Mouse (Mus musculus) adrenal gland (tissue): Measurements from ENCODE around the gene Rnf213.

ENCODE experiments used
- intact Hi-C: fragments of 180-260 bp; cut with DNase I; formaldehyde crosslinking; loops from one replicate; pipeline ENCODE4 v1.15.1; 2025

Rnf213 gene

GRCm38 (mm10) chr11:119514108-119514860, 121.4 kb downstream of the Rnf213 start:
- intact Hi-C loops, result no loop called here

DNA sequence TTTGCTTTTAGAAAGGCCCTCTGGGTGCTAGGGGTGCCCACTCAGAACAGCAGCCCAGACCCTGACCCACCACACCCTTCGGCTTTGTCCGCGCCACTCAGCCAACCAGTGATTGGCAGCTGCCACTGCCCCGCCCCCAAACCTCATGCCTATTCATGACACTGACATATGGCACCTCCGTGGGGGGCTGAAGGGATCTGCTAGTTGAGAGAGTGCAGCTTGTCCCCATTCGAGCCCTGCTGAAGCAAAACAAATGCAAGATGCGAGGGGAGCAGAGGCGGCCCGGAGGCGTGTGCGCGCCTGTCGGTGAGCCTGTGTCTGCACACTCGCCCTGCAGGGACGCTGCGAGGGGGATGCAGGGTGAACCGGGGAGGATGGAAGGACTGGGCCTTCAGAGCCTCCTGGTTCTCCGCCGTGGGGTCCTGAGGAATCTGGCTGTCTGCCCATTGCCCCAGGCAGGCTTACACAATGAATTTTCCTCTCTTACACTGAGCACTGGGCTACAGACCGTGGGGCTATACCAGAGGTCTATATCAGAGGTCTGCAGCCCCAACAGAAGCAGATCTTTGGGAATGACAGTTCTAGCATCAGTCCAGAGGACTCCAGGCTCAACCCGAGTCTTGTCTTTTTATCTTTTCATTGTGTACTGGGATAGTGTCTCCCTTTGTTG, 122.2 kb downstream of the Rnf213 start:
- intact Hi-C loops, result no loop called here

- intact Hi-C loops, result no loop called here
Observed at GRCm38 (mm10) chr11:119515823-119516676, 123.2 kb downstream of the Rnf213 start.

- intact Hi-C loops, result no loop called here
Observed at GRCm38 (mm10) chr11:119516677-119517361, 123.9 kb downstream of the Rnf213 start.

DNA sequence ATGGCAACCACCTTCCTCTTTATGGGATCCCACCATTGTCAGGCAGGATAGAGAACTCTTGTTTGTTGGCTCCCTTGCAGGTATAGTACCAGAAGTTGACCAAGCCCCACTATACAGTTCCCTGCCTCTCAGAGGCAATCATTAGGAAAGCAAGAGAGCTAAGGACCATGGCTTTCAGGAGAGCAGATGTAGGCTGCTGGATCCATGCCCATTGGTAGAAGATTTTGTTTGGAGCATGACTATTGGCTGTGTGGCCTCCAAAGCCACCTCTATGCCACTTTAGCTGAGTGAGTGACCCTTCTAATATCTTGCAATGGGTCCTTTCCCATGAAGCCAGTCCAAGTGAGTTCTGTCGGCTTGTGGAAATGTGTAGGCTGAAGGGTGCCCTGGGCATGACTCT, 126.5 kb downstream of the Rnf213 start:
- intact Hi-C loops, result no loop called here

DNA sequence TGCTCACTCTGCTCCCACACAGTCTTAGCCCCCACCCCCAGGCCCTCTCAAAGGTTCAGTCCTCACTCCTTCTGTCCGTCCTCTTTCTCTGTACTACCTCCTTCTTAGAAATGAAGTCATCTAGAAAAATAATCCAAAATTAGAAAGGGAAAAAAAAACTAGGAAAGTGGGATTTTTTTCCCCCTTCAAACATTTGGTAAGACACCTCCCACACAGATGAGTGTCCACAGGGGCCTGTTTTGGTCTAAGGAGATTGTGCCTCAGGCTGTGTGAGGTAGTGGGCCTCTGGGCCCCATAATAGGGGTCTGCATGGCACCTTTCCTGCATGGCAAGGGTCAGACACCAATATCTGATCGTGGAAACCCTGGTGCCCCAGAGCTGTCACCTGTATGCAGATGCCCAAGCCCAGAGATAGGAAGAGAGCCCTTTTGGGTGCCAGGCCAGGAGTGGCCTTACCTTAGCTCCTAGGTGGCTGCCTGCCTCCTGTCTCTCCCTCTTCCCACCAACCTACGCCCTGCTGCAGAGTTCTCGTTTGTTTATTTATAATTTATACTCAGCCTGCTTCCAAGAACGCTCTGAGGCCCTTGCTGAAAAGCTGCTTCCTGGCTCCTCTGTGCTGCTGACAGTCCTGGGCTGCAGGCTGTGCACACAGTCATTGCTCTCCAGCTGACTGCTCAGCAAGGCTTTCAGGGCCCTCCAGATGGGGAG, 127.3 kb downstream of the Rnf213 start:
- intact Hi-C loops, result no loop called here

DNA sequence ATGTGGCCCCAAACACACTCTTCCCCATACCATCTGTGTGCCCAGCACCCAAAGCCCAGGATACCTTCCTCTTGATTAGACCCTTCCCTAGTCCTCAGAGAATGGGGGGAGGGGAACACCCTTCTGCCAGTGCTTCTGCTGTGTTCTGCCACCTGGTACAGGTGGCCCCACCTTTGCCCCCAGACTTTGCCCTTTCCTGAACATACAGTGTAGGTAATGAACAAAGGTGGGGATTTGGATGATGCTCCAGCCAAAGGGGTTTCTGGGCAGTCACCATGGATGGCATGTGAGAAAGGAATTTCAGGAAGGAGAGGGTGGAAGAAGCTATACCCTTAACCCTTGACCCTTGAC, 127.8 kb downstream of the Rnf213 start:
- intact Hi-C loops, result no loop called here

DNA sequence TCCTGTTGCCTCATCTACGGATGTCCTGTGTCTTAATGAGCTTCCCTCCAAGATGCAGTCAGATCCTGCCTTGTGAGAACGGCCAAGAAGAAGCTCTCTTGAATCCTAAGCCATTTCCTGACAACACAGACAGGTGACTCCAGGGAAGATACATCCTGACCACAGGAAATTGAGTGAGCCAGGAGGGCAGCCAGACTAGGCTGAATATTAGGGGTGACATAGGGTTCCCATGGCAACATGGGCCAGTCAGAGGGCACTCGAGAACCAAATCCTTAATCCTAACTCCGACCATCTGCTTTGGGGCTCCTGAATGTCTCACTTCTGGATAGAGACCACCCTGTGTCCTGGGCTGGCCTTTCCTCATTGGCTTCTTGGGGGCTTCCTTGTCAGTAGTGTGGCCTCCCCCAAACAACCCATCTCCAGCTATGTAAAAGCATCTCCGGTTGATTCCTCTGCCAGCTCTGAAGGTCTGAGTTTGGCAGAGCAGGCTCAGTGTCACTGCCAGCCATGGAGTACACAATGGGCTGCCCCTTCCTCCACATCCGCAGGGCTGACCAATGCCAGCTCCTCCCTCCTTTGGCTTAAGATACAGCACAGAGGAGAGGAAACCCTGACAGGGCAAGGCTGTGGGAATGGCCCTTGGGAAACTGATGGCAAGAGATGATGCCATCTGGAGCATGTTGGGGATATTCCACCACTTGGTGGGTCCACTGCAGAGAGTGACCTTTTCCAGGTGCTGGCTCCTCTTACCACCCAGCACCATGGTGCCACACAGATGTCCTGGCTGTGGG, 129.2 kb downstream of the Rnf213 start:
- intact Hi-C loops, result no loop called here

DNA sequence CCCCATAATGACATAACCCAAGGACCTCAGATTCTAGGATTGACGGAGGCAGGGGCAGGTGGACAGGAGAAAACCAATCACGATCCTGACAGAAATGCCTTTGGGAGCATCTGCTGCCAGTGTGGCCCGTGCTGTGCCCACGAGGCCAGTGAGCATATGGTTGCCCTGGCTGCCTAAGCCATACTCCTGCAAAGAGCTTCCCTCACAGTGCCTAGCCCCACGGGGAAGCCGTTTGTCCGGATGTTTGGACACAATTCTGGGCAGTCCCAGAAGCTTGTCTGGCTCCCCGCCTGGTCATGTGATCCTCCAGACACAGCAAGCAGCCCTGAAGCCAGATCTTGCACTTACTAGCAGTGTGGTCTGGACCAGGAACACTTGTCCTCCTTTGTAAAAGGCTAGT, 129.9 kb downstream of the Rnf213 start:
- intact Hi-C loops, result no loop called here

- intact Hi-C loops, result no loop called here
Observed at GRCm38 (mm10) chr11:119523392-119523791, 130.5 kb downstream of the Rnf213 start.

DNA sequence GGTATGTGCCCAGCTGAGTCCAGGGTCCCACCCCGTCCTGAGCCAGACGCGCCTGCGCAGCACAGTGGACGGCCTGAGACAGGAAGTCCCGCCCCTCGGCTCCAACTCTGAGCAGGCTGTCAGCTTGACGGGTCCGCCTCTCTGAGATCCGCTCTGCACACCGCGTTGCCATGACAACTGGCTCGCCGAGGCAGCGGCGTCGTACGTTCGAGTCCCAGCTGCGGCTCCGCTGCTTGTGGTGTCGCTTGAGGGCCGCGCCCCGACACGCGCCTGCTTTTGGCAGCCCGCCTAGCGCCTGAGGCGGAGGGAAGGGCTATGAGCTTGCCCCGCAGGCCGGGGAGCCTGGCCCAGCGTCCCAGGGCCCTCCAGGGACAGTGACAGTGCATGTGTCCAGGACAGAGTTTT, 131.6 kb downstream of the Rnf213 start:
- intact Hi-C loops, result no loop called here

DNA sequence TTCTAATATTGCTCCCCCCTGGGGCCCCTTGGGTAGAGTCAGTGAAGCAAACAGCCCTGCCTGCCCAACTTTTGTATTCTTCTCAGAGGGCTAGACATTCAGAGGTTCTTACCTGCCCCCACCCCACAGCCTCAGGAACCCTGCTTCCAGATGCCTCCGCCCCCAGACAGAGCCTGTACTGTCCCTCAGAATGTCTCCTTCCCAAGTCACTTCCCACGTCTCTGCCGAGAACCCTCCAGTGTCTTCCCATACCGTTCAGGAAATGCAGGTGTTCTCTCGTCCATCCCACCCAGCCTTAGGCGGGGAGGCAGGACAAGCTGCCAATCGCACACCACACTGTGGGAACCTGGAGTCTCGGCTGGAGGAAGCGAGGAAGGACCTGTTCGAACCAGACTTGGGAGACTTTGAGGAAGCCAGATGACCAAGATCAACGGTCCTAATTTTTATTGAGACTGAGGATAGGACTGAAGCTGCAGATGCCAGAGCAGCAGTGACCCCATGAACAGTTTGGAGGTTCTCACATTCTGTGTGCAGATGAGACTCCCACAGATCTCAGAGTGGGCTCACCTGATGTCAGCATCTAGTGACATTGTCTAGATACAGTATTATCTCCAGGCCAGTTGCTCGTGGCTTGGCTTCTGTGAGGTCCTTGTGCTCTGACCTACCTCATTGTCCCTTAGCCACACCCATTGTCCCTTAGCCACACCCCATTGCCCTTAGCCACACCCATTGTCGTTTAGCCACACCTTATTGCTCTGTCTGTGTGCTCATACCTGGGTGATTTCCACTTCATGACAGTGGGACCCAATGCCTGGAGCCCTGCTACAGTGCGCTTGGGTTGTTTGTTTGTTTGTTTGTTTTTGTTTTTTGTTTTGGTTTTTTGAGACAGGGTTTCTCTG, 133.4 kb downstream of the Rnf213 start:
- intact Hi-C loops, result no loop called here

- intact Hi-C loops, result no loop called here
Observed at GRCm38 (mm10) chr11:119528930-119529329, 136.0 kb downstream of the Rnf213 start.

GRCm38 (mm10) chr11:119532460-119532859, 139.6 kb downstream of the Rnf213 start:
- intact Hi-C loops, result no loop called here

- intact Hi-C loops, result no loop called here
Observed at GRCm38 (mm10) chr11:119533745-119534144, 140.8 kb downstream of the Rnf213 start.
